ENCODE assay signal across 19 mouse cellular contexts in genomic region chr13:63023243-63024217, GRCm38 (mm10). TPM values are rescaled to one million over a fixed set of nuclear protein-coding genes. Genes with fewer than 3 reads are reported as not detected.
DNase-seq lines count a peak whose midpoint lies in the region; ATAC-seq and TF ChIP-seq lines count a peak whose summit lies in the region.
"Had no signal": no experiment of that assay in that cellular context is flagged by ENCODE, and none has a peak within 500 bp of the region (broad histone marks: within the 10 kb centered on the region; RNA-seq: fewer than 3 reads in every experiment).

No protein-coding gene starts in this region.

- H3K4me1 ChIP-seq in kidney, postnatal 0 days (replicated peaks; ENCODE audit: insufficient read depth, low read length): no peaks in the 10 kb centered on the region
- peaks cover 5% of the 10 kb centered on the region; the same call in 1 of the 2 replicates for H3K4me1 ChIP-seq in embryonic facial prominence, embryonic 12.5 days
- H3K4me1 ChIP-seq in limb, embryonic 14.5 days (ENCODE audit: control insufficient read depth, insufficient read depth, low read length): peaks cover 24% of the 10 kb centered on the region
- H3K4me1 ChIP-seq: midbrain, embryonic 12.5 days had no signal

- H3K9me3 ChIP-seq in kidney, postnatal 0 days (replicated peaks; ENCODE audit: low read length): no peaks in the 10 kb centered on the region
- no peaks in the 10 kb centered on the region for H3K9me3 ChIP-seq in embryonic facial prominence, embryonic 12.5 days
- H3K9me3 ChIP-seq in limb, embryonic 14.5 days (ENCODE audit: control insufficient read depth, low read length): no peaks in the 10 kb centered on the region
- H3K9me3 ChIP-seq: G1E; hindbrain, embryonic 12.5 days; midbrain, embryonic 12.5 days had no signal

- TF ChIP-seq CTCF in gastrocnemius, adult 2 months (IDR thresholded peaks at IDR 0.05): no peak
- no peak for TF ChIP-seq CTCF in kidney, postnatal 0 days (IDR thresholded peaks at IDR 0.05; ENCODE audit: low read depth)

- ATAC-seq in kidney, postnatal 0 days (replicated peaks; ENCODE audit: low FRiP score, low read depth): no peak; the same call in 1 of the 2 replicates
- peak; percentile 74 for ATAC-seq in embryonic facial prominence, embryonic 12.5 days (ENCODE audit: insufficient number of reproducible peaks, insufficient read depth, low FRiP score, low TSS enrichment)
- peak; percentile 90 for ATAC-seq in limb, embryonic 14.5 days (ENCODE audit: low FRiP score, low read depth)
- ATAC-seq: activated CD4-positive, CD25-positive, alpha-beta regulatory T cell, adult 4 months had no signal

- no peaks in the 10 kb centered on the region for H3K36me3 ChIP-seq in kidney, postnatal 0 days (ENCODE audit: insufficient read depth, low read length)
- H3K36me3 ChIP-seq in embryonic facial prominence, embryonic 12.5 days: no peaks in the 10 kb centered on the region
- no peaks in the 10 kb centered on the region for H3K36me3 ChIP-seq in limb, embryonic 14.5 days (ENCODE audit: control insufficient read depth, insufficient read depth, low read length)
- H3K36me3 ChIP-seq: G1E; hindbrain, embryonic 12.5 days; midbrain, embryonic 12.5 days had no signal

- no peak overlapping the region for H3K4me3 ChIP-seq in gastrocnemius, adult 2 months
- no peak overlapping the region for H3K4me3 ChIP-seq in kidney, postnatal 0 days (replicated peaks; ENCODE audit: low read depth, low read length)
- no peak overlapping the region for H3K4me3 ChIP-seq in embryonic facial prominence, embryonic 12.5 days
- no peak overlapping the region for H3K4me3 ChIP-seq in limb, embryonic 14.5 days (replicated peaks; ENCODE audit: low read length)
- H3K4me3 ChIP-seq: erythroblast, embryonic 14.5 days; hindbrain, embryonic 12.5 days; midbrain, embryonic 12.5 days had no signal

- no peak overlapping the region for H3K4me2 ChIP-seq in kidney, postnatal 0 days (ENCODE audit: low read length)
- H3K4me2 ChIP-seq in embryonic facial prominence, embryonic 12.5 days (replicated peaks): peak overlapping the region; percentile 21; the same call in 1 of the 2 replicates
- peak overlapping the region; percentile 16; the same call in 1 of the 2 replicates for H3K4me2 ChIP-seq in limb, embryonic 14.5 days (replicated peaks; ENCODE audit: low read depth, low read length, severe bottlenecking)
- H3K4me2 ChIP-seq: hindbrain, embryonic 12.5 days; midbrain, embryonic 12.5 days had no signal

- H3K27ac ChIP-seq in gastrocnemius, adult 2 months: peak overlapping the region; percentile 17
- H3K27ac ChIP-seq in kidney, postnatal 0 days: no peak overlapping the region
- peak overlapping the region; percentile 88 for H3K27ac ChIP-seq in embryonic facial prominence, embryonic 12.5 days
- H3K27ac ChIP-seq in limb, embryonic 14.5 days (replicated peaks; ENCODE audit: low read depth, low read length): peak overlapping the region; percentile 80
- H3K27ac ChIP-seq: hindbrain, embryonic 12.5 days; midbrain, embryonic 12.5 days had no signal

- WGBS in kidney, postnatal 0 days: 34% methylated on average over 7 of the region's 7 CpGs
- 40% methylated on average over 7 of the region's 7 CpGs for WGBS in embryonic facial prominence, embryonic 12.5 days
- 23% methylated on average over 7 of the region's 7 CpGs for WGBS in limb, embryonic 14.5 days

- peak; percentile 24 for DNase-seq in gastrocnemius, adult 2 months
- DNase-seq in gastrocnemius, adult 18-20 months (ENCODE audit: low spot score): no peak
- peak; percentile 50 for DNase-seq in kidney, postnatal 0 days (ENCODE audit: low spot score)
- no peak for DNase-seq in kidney, adult 8-10 months
- DNase-seq in limb, embryonic 14.5 days (ENCODE audit: low spot score): peak; percentile 84
- DNase-seq in gastrocnemius, adult 8-10 months (ENCODE audit: low spot score in 2 of 2): no peak
- DNase-seq in adrenal gland, adult 8-10 months: no peak
- DNase-seq: B cell, adult 2 months; cerebellum, adult 9-11 months; gastrocnemius, postnatal 25 days; left cerebral cortex, postnatal 4 days; lung, postnatal 14 days; thymus, postnatal 36 days had no signal

- intact Hi-C loops in gastrocnemius, adult 2 months (cut with DNase I): no loop called here

- no peaks in the 10 kb centered on the region for H3K27me3 ChIP-seq in kidney, postnatal 0 days (ENCODE audit: insufficient read depth, low read length)
- H3K27me3 ChIP-seq in embryonic facial prominence, embryonic 12.5 days: no peaks in the 10 kb centered on the region
- H3K27me3 ChIP-seq in limb, embryonic 14.5 days (ENCODE audit: control insufficient read depth, insufficient read depth, low read length): no peaks in the 10 kb centered on the region
- H3K27me3 ChIP-seq: hindbrain, embryonic 12.5 days; midbrain, embryonic 12.5 days had no signal

- TF ChIP-seq POLR2A in limb, embryonic 14.5 days (IDR thresholded peaks at IDR 0.05; ENCODE audit: borderline replicate concordance, extremely low read depth, insufficient read depth, insufficient read length): no peak

- no peak overlapping the region for H3K9ac ChIP-seq in kidney, postnatal 0 days (ENCODE audit: low read depth, low read length)
- no peak overlapping the region for H3K9ac ChIP-seq in embryonic facial prominence, embryonic 12.5 days
- H3K9ac ChIP-seq in limb, embryonic 14.5 days (ENCODE audit: low read depth, low read length, severe bottlenecking): no peak overlapping the region
- H3K9ac ChIP-seq: hindbrain, embryonic 12.5 days; midbrain, embryonic 12.5 days had no signal

RNA-seq across cellular contexts. Expression of gene 2010111I01Rik, which starts 58.8 kb away (rescaled TPM):
- 10 to 100 TPM; 56.8 to 61.4 TPM for total RNA-seq in gastrocnemius, adult 2 months (2021)
- 10 to 100 TPM; 46.4 to 82.7 TPM for total RNA-seq in gastrocnemius, adult 18-20 months (2021)
- polyA plus RNA-seq in kidney, postnatal 0 days (2015; fragmentation: Nextera tagmentation; extraction: Ambion mirVana): 146 and 153 TPM in 2 replicates
- polyA plus RNA-seq in embryonic facial prominence, embryonic 12.5 days (2016; fragmentation: Nextera tagmentation; extraction: Ambion mirVana): 138 and 144 TPM in 2 replicates
- polyA plus RNA-seq in limb, embryonic 14.5 days (2012; rRNA removed): 220 and 231 TPM in 2 replicates
- polyA plus RNA-seq in limb, embryonic 14.5 days (2014; fragmentation: Nextera tagmentation; extraction: Ambion mirVana): 255 and 281 TPM in 2 replicates
- total RNA-seq in gastrocnemius, adult 8-10 months (2022): 10 to 100 TPM; 54.3 to 63.7 (median 56.8) TPM
- 100 to 1,000 TPM in 3 of 4 experiments, 10 to 100 TPM in 1; 88.7 to 271 (median 175) TPM for total RNA-seq in adrenal gland, adult 8-10 months (2022)

Comparison
In these comparisons a context has a peak if more than half of its experiments do, and no peak if none do; other contexts are left out.
1. DNase-seq: peak in gastrocnemius, adult 2 months (single experiment), kidney, postnatal 0 days (single experiment) and limb, embryonic 14.5 days (single experiment); none in gastrocnemius, adult 18-20 months (single experiment), kidney, adult 8-10 months (0 of 2), gastrocnemius, adult 8-10 months (0 of 2) and adrenal gland, adult 8-10 months (single experiment).